Mouse (Mus musculus) cerebellum, adult 2 months (tissue): ENCODE measurements around the gene Phlda2.

Experiments
- CTCF ChIP-seq: fragments of 200-500 bp; IDR thresholded peaks from 2 replicates; pipeline ENCODE4 v1.5.1; 2011; ENCODE audit warnings: low read depth, mild to moderate bottlenecking, control low read depth, low read length, moderate library complexity, borderline replicate concordance; ENCODE audit not compliant: insufficient read depth
- POLR2A ChIP-seq: fragments of 200-500 bp; IDR thresholded peaks from 2 replicates; pipeline ENCODE4 v1.6.1; 2011; ENCODE audit warnings: low read length, control low read depth, borderline replicate concordance; ENCODE audit not compliant: insufficient read depth

- TF ChIP-seq POLR2A (no peak), CTCF (no peak)
Observed at GRCm38 (mm10) chr7:143473347-143474101, 29.4 kb downstream of the Phlda2 start, which contains the start of gene Slc22a18.
